Mouse (Mus musculus): ENCODE data around the gene Fsip1. TPM values are rescaled to one million over a fixed set of nuclear protein-coding genes. Genes with fewer than 3 reads are reported as not detected.

Fsip1 gene
- polyA plus RNA-seq, 1 experiment from 2014 or later = 2.0 TPM

- whole genome bisulfite sequencing = 66% methylated on average over 3 of the region's 3 CpGs
Observed at GRCm38 (mm10) chr2:118084693-118085092, 172.1 kb downstream of the Fsip1 start.

GRCm38 (mm10) chr2:118083652-118084051, 173.1 kb downstream of the Fsip1 start:
- ATAC-seq (ENCODE audit: low read depth) = no peak; the same call in 1 of the 2 replicates
- Histone ChIP-seq H3K9ac (ENCODE audit: low read length) (no peak overlapping the region), H3K27ac (ENCODE audit: low read length) (no peak overlapping the region), H3K36me3 (ENCODE audit: control insufficient read depth, insufficient read depth, low read length) (no peaks in the 10 kb centered on the region), H3K4me2 (ENCODE audit: low read depth, low read length) (no peak overlapping the region), H3K4me3 (ENCODE audit: low read length) (no peak overlapping the region), H3K9me3 (ENCODE audit: control insufficient read depth, low read length) (no peaks in the 10 kb centered on the region), H3K4me1 (replicated peaks; ENCODE audit: control insufficient read depth, insufficient read depth, low read length) (no peaks in the 10 kb centered on the region; the same call in none of the 2 replicates), H3K27me3 (ENCODE audit: control insufficient read depth, insufficient read depth, low read depth, low read length) (no peaks in the 10 kb centered on the region)
- 57% methylated on average over 6 of the region's 6 CpGs for WGBS

More at GRCm38 (mm10) chr2:118084693-118085092, 172.1 kb downstream of the Fsip1 start:
- Histone ChIP-seq H3K36me3 (ENCODE audit: control insufficient read depth, insufficient read depth, low read length) (no peaks in the 10 kb centered on the region), H3K27me3 (ENCODE audit: control insufficient read depth, insufficient read depth, low read depth, low read length) (no peaks in the 10 kb centered on the region), H3K27ac (ENCODE audit: low read length) (no peak overlapping the region), H3K4me1 (replicated peaks; ENCODE audit: control insufficient read depth, insufficient read depth, low read length) (no peaks in the 10 kb centered on the region; the same call in none of the 2 replicates), H3K9ac (ENCODE audit: low read length) (no peak overlapping the region), H3K9me3 (ENCODE audit: control insufficient read depth, low read length) (no peaks in the 10 kb centered on the region), H3K4me2 (ENCODE audit: low read depth, low read length) (no peak overlapping the region), H3K4me3 (ENCODE audit: low read length) (no peak overlapping the region)
- ATAC-seq (ENCODE audit: low read depth) = no peak

GRCm38 (mm10) chr2:118081581-118081980, 175.2 kb downstream of the Fsip1 start:
- Histone ChIP-seq H3K36me3 (ENCODE audit: control insufficient read depth, insufficient read depth, low read length) (no peaks in the 10 kb centered on the region), H3K9me3 (ENCODE audit: control insufficient read depth, low read length) (no peaks in the 10 kb centered on the region), H3K27ac (ENCODE audit: low read length) (no peak overlapping the region), H3K9ac (ENCODE audit: low read length) (no peak overlapping the region), H3K27me3 (ENCODE audit: control insufficient read depth, insufficient read depth, low read depth, low read length) (no peaks in the 10 kb centered on the region), H3K4me1 (replicated peaks; ENCODE audit: control insufficient read depth, insufficient read depth, low read length) (no peaks in the 10 kb centered on the region; the same call in none of the 2 replicates), H3K4me2 (ENCODE audit: low read depth, low read length) (no peak overlapping the region), H3K4me3 (ENCODE audit: low read length) (no peak overlapping the region)
- ATAC-seq (ENCODE audit: low read depth) = no peak
- WGBS = 66% methylated on average over 5 of the region's 5 CpGs

Small RNA genes within 50 kb of the gene (microRNA-seq; reads per million reads assigned to microRNA genes)
- not detected for gene Gm22800

Other genes with a start within 250 kb of the Fsip1 start
- gene Thbs1, start 145.1 kb downstream of the Fsip1 start, polyA plus RNA-seq (2015; fragmentation: Nextera tagmentation; extraction: Ambion mirVana) = 160 and 190 TPM in 2 replicates
- gene Gpr176, start 116.5 kb upstream of the Fsip1 start, polyA plus RNA-seq (2015; fragmentation: Nextera tagmentation; extraction: Ambion mirVana) = 0.11 and 0.20 TPM in 2 replicates
- gene Eif2ak4, start 131.7 kb upstream of the Fsip1 start, polyA plus RNA-seq (2015; fragmentation: Nextera tagmentation; extraction: Ambion mirVana) = 10.2 and 10.5 TPM in 2 replicates
- gene Srp14, start 222.7 kb upstream of the Fsip1 start, polyA plus RNA-seq (2015; fragmentation: Nextera tagmentation; extraction: Ambion mirVana) = 250 and 281 TPM in 2 replicates